Mouse (Mus musculus) liver, embryonic 12.5 days (tissue): Measurements from ENCODE around the gene Acot7. TPM values are rescaled to one million over a fixed set of nuclear protein-coding genes. Genes with fewer than 3 reads are reported as not detected.

Source experiments
- ATAC-seq: fragments of 200-750 bp; cut with Nextera tagmentation; 2 replicates; pipeline ENCODE4 v1.8.0; 2017; ENCODE audit warnings: moderate number of reproducible peaks, mild to moderate bottlenecking, moderate library complexity
- H3K27ac ChIP-seq: fragments of 300-500 bp; sonication (generic); 2 replicates; pipeline ENCODE4 v1.5.1; 2016; ENCODE audit warnings: mild to moderate bottlenecking
- H3K27me3 ChIP-seq: fragments of 300-500 bp; sonication (generic); replicated peaks from 2 replicates; pipeline ENCODE4 v1.6.1; 2016; ENCODE audit warnings: mild to moderate bottlenecking, moderate library complexity
- H3K36me3 ChIP-seq: fragments of 300-500 bp; sonication (generic); 2 replicates; pipeline ENCODE4 v1.6.1; 2016; ENCODE audit warnings: mild to moderate bottlenecking, moderate library complexity
- H3K4me1 ChIP-seq: fragments of 300-500 bp; sonication (generic); 2 replicates; pipeline ENCODE4 v1.6.1; 2016
- H3K4me2 ChIP-seq: fragments of 300-500 bp; sonication (generic); 2 replicates; pipeline ENCODE4 v1.6.1; 2016; ENCODE audit warnings: mild to moderate bottlenecking, moderate library complexity
- H3K4me3 ChIP-seq: fragments of 300-500 bp; sonication (generic); 2 replicates; pipeline ENCODE4 v1.5.1; 2016; ENCODE audit warnings: mild to moderate bottlenecking, moderate library complexity
- H3K9ac ChIP-seq: fragments of 300-500 bp; sonication (generic); 2 replicates; pipeline ENCODE4 v1.6.1; 2016; ENCODE audit warnings: mild to moderate bottlenecking, moderate library complexity
- H3K9me3 ChIP-seq: fragments of 300-500 bp; sonication (generic); replicated peaks from 2 replicates; pipeline ENCODE4 v1.6.1; 2016; ENCODE audit warnings: mild to moderate bottlenecking, moderate library complexity
- WGBS: fragments of 180-500 bp; shearing (Covaris S2); methylation state at CpG from one replicate; pipeline ENCODE4 v1.1.7; 2016; ENCODE audit not compliant: insufficient replicate concordance; 5-methylcytosine and 5-hydroxymethylcytosine counted together
- polyA plus RNA-seq: library from polyadenylated mRNA; unstranded; fragments of >200 nt; fragmentation: Nextera tagmentation; extraction: Ambion mirVana; gene quantifications from 2 replicates; pipeline ENCODE4 v1.2.1, GENCODE M21; 2016

The Acot7 gene
- 33.0 and 36.2 TPM in 2 replicates for polyA plus RNA-seq

DNA sequence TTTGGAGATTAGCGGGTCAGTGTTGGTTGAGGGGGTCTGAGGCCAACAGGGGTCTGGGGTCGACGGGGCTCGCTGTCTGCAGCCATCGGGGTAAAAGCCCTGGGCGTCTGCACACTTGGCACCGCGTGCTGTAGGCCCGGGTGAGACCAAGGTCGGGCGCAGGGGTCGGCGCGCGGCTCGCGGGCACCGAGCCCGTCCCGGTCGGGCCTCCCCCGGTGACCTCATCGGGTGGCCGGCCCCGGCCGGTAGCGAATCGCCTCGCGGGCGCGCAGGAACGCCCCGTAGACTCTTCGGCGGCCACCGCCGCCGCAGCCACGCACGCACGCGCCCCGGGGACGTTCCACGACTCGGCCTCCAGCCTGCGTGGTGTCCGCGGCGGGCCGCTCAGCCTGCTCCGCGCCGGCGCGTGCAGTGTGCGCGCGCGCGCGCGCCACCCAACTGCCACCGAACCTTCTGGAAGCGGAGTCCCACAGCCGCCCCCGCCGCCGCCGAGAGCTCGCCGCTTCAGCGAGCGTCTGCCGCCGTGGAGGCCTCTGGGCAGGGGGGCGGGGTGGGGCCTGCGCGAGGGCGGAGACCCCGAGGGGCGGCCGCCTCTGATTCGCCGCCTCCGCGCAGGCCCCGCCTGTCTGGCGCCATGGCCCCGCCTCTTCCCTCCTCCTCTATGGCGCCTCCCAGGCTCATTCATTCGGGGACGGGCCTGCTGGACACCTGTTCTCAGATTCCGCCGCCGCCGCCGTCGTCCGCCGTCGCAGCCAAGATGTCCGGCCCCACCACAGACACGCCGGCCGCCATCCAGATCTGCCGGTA lies at the start of gene Acot7:
Gene Acot7 (plus strand): TSS at position 598 of the 807 bp plus-strand sequence.
- Histone ChIP-seq H3K4me1 (peaks cover 43% of the 10 kb centered on the region), H3K27ac (peak within 1 kb of the TSS; percentile 88), H3K4me3 (peak within 1 kb of the TSS; percentile 77), H3K9ac (peak within 1 kb of the TSS; percentile 92), H3K4me2 (peak within 1 kb of the TSS; percentile 97), H3K36me3 (0 out of 2 replicates have a peak, but pooled peaks cover 2% of the 10 kb centered on the region), H3K27me3 (peaks cover 27% of the 10 kb centered on the region), H3K9me3 (no peaks in the 10 kb centered on the region)
- WGBS, result under 1% methylated on average over 87 of the region's 108 CpGs
- peak; percentile 96 for ATAC-seq

DNA sequence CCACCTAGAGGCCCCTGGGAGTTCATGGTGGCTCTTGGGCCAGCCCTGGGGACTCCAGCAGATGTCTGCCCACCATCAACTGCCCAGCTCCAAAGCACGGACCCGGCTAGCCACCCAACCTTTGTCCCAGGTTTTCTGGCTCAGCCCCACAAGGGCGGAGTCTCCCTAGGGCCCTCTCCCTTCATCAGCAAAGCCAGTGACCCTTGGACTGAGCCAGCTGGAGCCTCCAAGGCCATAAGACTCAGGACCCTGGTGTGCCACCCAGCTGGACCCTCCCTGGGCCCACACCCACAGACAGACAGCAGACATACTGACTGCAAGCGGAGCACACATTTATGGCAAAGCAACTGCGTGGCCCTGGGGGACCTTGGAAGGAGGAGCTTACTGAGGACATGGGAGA lies 49.1 kb upstream of the Acot7 start:
- no peak overlapping the region for H3K27ac ChIP-seq
- whole genome bisulfite sequencing, result 48% methylated on average over 5 of the region's 5 CpGs
- H3K4me2 ChIP-seq, result peak overlapping the region; percentile 19
- peaks cover 100% of the 10 kb centered on the region for H3K27me3 ChIP-seq
- no peaks in the 10 kb centered on the region for H3K36me3 ChIP-seq
- no peak overlapping the region for H3K9ac ChIP-seq
- no peak overlapping the region for H3K4me3 ChIP-seq
- peaks cover 32% of the 10 kb centered on the region for H3K4me1 ChIP-seq
- H3K9me3 ChIP-seq, result no peaks in the 10 kb centered on the region
- 0 out of 2 replicates have a peak, but pooled peaks have one; percentile 3 for ATAC-seq

DNA sequence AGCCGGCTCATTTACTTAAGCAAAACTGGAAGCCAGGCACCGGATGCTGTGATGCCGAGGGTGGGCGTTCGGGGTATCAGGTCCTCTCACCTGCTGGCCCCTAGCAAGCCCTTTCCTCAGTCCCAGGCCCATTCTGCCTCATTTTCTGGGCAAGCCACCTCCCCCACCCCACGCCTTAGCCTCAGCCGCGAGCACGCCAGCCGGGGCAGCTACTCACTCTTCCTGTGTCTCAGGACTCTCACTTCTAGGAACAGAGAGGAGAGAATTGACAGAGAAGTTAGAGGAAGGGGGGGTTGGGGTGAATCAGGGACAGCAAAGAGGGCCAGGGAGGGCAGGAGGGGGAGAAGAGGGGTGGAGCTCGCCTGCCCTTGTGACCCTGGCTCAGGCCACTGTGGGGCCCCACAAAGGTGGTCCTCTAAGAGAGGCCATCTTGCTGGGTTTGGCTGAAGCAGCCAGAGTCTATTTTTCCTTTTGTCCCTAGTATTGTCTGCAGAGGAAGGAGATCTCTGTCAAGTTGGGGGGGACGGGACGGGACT lies 48.5 kb upstream of the Acot7 start:
- no peak overlapping the region for H3K9ac ChIP-seq
- no peak for ATAC-seq
- no peaks in the 10 kb centered on the region for H3K9me3 ChIP-seq
- peak overlapping the region; percentile 19 for H3K4me2 ChIP-seq
- no peaks in the 10 kb centered on the region for H3K36me3 ChIP-seq
- peaks cover 32% of the 10 kb centered on the region for H3K4me1 ChIP-seq
- 32% methylated on average over 13 of the region's 13 CpGs for WGBS
- H3K27ac ChIP-seq, result no peak overlapping the region
- no peak overlapping the region for H3K4me3 ChIP-seq
- H3K27me3 ChIP-seq, result peaks cover 100% of the 10 kb centered on the region

DNA sequence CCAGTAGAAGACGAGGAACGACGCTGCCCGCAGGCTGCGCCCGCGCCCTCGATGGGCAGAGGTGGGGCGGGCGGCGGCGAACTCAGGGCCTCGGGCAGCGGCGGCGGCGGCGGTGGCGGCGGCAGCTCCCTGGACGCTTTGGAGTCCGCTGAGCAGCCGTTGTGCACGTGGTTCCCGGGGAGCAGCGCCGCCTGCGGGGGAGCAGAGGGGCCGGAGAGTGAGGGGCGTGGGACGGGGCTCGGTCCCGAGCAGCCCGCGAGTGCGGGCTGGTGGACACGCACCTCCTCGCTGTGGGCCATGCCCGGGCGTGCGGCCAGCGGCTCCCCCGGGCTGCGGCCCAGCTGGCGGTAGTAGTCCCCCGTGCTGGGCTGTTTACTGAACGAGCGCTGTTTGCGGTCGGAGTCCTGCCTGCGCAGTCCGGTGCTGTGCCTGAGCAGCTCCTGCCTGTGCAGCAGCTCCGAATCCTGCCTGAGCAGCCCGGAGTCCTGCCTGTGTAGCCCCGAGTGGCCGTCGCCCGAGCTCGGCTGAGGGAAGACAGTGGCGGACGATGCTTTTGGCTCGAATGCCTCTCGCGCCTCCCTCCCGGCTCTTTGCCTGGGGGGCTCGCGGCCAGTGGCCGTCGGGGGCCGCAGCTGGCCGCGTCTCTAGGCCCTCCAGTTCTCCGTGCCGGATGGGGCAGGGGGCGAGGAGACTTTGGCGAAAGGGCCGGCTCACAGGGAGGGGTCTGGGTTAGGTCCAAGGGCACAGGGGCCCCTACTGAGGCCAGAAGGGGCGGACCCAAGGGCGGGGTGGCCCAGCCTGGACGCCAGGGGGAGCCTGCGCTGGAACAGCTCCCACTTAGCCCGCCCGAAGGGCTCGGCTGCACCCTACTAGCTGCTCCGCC lies 46.9 kb upstream of the Acot7 start:
- H3K27me3 ChIP-seq, result peaks cover 97% of the 10 kb centered on the region
- H3K9me3 ChIP-seq, result no peaks in the 10 kb centered on the region
- peak overlapping the region; percentile 49 for H3K4me3 ChIP-seq
- no peaks in the 10 kb centered on the region for H3K36me3 ChIP-seq
- under 1% methylated on average over 85 of the region's 85 CpGs for WGBS
- ATAC-seq, result peak; percentile 53
- peaks cover 27% of the 10 kb centered on the region for H3K4me1 ChIP-seq
- H3K27ac ChIP-seq, result no peak overlapping the region
- peak overlapping the region; percentile 40 for H3K9ac ChIP-seq
- H3K4me2 ChIP-seq, result peak overlapping the region; percentile 72

DNA sequence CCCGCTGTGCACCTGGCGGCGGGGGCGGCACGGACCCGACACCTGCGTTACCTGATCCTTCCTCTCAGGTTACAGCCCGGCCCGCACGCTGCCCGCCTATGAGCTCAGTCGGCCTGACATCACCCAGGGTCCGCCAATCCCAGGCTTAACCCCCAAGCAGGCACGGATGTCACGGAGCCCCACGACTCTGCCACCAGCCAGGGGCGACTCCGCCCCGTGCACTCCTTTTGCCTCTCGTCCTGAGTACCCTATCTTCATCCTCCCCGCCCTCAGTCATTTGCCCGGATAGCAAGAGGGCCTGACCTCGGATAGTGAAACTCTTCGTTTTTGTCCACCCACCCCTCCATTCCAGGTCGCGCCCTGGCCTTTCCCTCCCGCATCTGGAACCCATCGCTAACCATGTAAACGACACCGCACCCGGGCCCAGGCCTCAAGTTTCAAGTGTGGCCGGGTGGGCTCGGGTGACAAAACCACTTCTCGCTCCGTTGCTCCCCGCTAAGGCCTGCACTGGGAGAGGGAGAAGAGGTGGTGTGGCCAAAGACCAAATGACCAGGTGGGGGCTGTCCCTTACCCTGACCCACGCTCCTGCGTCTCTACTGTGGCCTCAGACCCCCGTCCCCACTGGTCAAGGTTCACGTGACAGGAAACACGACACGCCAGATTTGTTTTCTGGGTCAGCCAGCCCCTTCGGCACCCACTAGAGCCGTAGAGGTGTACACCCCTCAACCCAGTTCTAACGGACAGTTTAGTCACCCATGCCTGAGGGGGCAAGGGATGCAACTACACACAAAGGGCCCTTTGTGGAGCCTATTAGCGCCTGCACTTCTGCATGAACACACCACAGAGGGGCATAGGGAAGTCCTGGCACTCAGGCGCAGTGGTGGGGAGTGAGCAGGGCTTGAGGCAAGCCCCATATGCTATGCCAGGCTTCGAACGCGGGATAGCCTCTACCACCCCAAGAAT lies 45.8 kb upstream of the Acot7 start:
- Histone ChIP-seq H3K27me3 (peaks cover 97% of the 10 kb centered on the region), H3K4me2 (peak overlapping the region; percentile 72), H3K4me3 (peak overlapping the region; percentile 49), H3K27ac (no peak overlapping the region), H3K36me3 (no peaks in the 10 kb centered on the region), H3K4me1 (peaks cover 23% of the 10 kb centered on the region), H3K9ac (no peak overlapping the region), H3K9me3 (no peaks in the 10 kb centered on the region)
- ATAC-seq, result no peak
- 9% methylated on average over 50 of the region's 50 CpGs for WGBS

DNA sequence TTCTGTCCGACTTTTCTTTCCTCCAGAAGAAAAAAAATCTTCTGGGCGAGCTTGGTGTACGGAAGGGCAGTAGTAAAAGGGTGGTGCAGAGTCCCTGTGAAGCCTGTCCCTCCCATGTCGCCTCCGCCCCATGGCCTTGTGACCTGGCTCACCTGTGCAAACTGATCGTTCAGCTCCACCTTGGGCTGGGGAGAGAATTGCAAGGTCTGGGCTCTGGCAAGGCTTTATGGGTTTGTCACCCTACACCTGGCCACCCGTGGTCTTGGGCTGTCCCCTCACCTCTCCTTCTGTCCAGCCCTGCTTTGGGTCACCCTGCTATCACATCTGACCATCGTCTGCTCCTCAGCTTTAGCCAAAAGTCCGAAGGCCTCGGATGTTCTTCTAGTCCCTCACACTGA lies 45.2 kb upstream of the Acot7 start:
- no peaks in the 10 kb centered on the region for H3K36me3 ChIP-seq
- H3K4me2 ChIP-seq, result no peak overlapping the region
- H3K4me3 ChIP-seq, result no peak overlapping the region
- ATAC-seq, result no peak
- H3K27me3 ChIP-seq, result peaks cover 91% of the 10 kb centered on the region
- 33% methylated on average over 10 of the region's 10 CpGs for WGBS
- H3K27ac ChIP-seq, result no peak overlapping the region
- H3K9me3 ChIP-seq, result no peaks in the 10 kb centered on the region
- no peak overlapping the region for H3K9ac ChIP-seq
- peaks cover 23% of the 10 kb centered on the region for H3K4me1 ChIP-seq

DNA sequence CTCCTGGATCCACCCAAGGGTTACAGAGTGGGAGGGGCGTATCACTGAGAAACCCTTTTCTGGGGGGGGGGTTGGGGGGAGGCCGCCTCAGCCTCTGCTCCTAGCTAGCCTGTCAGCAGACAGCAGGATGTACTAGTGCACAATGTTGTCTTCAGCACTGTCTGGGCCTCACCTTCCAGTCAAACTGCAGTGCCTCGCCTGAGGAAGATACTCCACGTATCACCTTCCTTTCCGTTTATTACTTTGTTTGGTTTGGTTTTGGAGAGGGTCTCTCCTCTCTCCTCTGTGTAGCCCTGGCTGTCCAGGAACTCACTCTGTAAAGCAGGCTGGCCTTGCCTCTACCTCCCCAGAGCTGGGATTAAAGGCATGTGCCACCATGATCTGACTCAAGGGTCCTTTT lies 44.7 kb upstream of the Acot7 start:
- Histone ChIP-seq H3K9ac (no peak overlapping the region), H3K27me3 (peaks cover 87% of the 10 kb centered on the region), H3K36me3 (no peaks in the 10 kb centered on the region), H3K4me1 (peaks cover 26% of the 10 kb centered on the region), H3K4me2 (no peak overlapping the region), H3K27ac (no peak overlapping the region), H3K4me3 (no peak overlapping the region), H3K9me3 (no peaks in the 10 kb centered on the region)
- WGBS, result 44% methylated on average over 5 of the region's 5 CpGs
- no peak for ATAC-seq

DNA sequence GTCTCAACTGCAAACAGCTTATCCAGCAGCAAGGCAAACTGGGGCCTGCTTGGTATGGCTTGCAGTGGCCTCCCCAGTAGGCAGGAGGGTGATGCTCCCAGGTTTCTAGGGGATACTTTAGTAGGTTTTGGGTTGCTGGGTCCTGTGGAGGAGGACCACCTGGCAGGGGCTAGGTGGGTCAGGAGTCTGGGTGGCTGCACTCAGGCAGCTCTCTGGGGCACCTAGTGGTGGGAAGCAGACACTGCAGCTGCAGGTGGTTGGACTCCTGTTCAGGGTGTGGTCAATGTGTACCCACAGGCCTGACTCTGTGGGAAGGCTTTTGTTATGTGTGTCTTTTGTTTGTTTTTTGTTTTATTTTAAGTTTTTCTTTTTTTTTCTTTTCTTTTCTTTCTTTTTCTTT lies 43.4 kb upstream of the Acot7 start:
- Histone ChIP-seq H3K27me3 (peaks cover 74% of the 10 kb centered on the region), H3K4me1 (peaks cover 36% of the 10 kb centered on the region)
- no peak for ATAC-seq

DNA sequence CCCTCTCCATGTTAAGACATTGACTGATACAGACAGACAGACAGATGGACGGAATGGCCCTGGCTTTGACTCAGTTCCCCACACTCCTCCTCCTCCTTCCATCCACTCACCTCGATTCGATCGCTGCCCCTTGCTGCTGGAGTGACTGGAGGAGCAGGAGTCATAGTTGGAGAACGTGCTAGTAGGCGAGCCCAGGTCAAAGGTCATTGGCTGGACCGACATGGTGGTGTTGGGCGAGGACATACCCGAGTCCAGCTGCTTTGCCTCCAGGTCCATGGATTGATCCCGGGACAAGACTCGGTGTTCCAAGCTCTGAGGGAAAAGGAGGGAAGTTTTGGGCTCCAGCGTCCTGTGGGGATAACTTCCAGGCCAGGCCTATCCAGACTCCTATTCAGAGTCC lies 42.6 kb upstream of the Acot7 start:
- WGBS, result 73% methylated on average over 12 of the region's 12 CpGs
- no peak overlapping the region for H3K27ac ChIP-seq
- H3K4me2 ChIP-seq, result no peak overlapping the region

More for the DNA sequence above, 43.4 kb upstream of the Acot7 start:
- H3K9me3 ChIP-seq, result no peaks in the 10 kb centered on the region
- H3K4me3 ChIP-seq, result no peak overlapping the region
- H3K36me3 ChIP-seq, result no peaks in the 10 kb centered on the region
- H3K9ac ChIP-seq, result no peak overlapping the region
- no peak overlapping the region for H3K4me2 ChIP-seq
- H3K27ac ChIP-seq, result no peak overlapping the region

DNA sequence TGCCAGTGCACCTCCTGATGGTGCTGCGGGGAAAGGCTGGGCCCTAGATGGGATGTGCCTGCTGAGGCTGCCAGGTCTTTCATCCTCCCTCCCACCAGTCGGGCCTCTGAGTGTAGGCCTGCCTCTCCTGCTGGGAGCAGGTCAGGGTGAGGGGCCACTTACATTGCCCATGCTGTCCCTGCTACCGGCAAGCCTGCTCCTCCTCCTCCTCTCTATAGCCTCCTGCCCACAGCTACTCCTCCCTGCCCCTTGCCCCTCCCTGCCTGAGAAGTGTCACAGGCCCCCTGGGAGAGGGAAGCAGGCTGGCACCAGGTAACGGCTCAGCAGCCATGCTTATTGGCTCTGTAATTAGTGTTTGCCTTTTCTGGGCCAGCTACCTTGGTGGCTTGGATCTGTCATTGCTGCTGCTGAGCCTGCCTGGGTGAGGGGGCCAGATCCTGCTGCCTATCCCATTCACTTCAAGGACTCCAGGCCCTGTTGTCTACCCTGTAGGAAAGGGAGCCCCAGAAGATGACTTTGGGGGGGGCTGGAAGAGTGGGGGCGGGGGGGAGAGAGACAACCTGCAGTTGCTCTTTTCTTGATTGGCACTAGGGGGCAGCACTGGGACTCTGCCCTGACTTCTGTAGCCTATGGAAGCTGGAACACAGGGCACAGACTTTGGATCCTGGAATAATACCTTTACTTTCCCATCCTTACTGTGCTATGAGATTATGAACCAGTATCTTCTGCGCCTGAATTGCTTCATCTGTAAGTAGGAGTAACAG lies 41.6 kb upstream of the Acot7 start:
- Histone ChIP-seq H3K4me2 (no peak overlapping the region), H3K9ac (no peak overlapping the region), H3K27ac (no peak overlapping the region), H3K4me3 (no peak overlapping the region), H3K9me3 (no peaks in the 10 kb centered on the region), H3K4me1 (peaks cover 23% of the 10 kb centered on the region), H3K27me3 (peaks cover 63% of the 10 kb centered on the region), H3K36me3 (no peaks in the 10 kb centered on the region)
- whole genome bisulfite sequencing, result 44% methylated on average over 6 of the region's 6 CpGs
- ATAC-seq, result no peak

More for the DNA sequence above, 42.6 kb upstream of the Acot7 start:
- H3K9me3 ChIP-seq, result no peaks in the 10 kb centered on the region
- H3K4me3 ChIP-seq, result no peak overlapping the region
- H3K27me3 ChIP-seq, result peaks cover 65% of the 10 kb centered on the region
- no peak for ATAC-seq
- H3K9ac ChIP-seq, result no peak overlapping the region
- H3K4me1 ChIP-seq, result peaks cover 33% of the 10 kb centered on the region
- no peaks in the 10 kb centered on the region for H3K36me3 ChIP-seq

DNA sequence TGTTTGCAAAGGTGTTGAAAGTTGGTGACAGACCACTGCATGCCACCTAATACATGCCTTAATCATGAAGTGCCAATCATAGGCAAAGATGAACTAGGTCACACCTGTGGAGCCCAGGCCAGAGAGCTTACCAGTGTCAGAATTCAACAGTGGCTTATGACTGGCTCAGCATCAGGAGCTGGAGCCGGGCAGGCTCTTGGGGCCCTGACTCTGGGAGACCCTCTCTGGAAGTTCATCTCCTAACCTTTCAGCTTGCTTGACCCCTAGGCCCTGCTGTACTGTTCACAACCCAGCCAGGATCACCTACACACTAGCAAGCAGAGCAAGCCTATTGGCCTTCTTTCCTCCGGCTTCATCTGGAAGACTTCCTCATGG lies 41.1 kb upstream of the Acot7 start:
- Histone ChIP-seq H3K36me3 (no peaks in the 10 kb centered on the region), H3K27ac (no peak overlapping the region), H3K4me2 (no peak overlapping the region), H3K9ac (no peak overlapping the region), H3K4me3 (no peak overlapping the region), H3K4me1 (peaks cover 18% of the 10 kb centered on the region), H3K27me3 (peaks cover 63% of the 10 kb centered on the region), H3K9me3 (no peaks in the 10 kb centered on the region)
- 82% methylated on average over 2 of the region's 2 CpGs for WGBS
- no peak for ATAC-seq
